Mouse (Mus musculus) midbrain, postnatal 0 days (tissue): ENCODE results near the gene Foxn3. TPM values are rescaled to one million over a fixed set of nuclear protein-coding genes. Genes with fewer than 3 reads are reported as not detected.
A peak's percentile ranks its signal among the peaks of the same experiment; 100 is the strongest.

Experiments
- ATAC-seq: fragments of 200-750 bp; cut with Nextera tagmentation; 2 replicates; pipeline ENCODE4 v1.8.0; 2017; ENCODE audit warnings: moderate number of reproducible peaks, mild to moderate bottlenecking, moderate TSS enrichment, moderate library complexity; ENCODE audit not compliant: low FRiP score
- DNase-seq: peaks from one replicate; pipeline ENCODE4 v3.0.0-alpha.2; 2015; ENCODE audit warnings: low spot score
- H3K27ac ChIP-seq: fragments of 300-500 bp; sonication (generic); 2 replicates; pipeline ENCODE4 v1.5.1; 2014; ENCODE audit warnings: low read depth, mild to moderate bottlenecking, low read length, mixed read lengths
- H3K27me3 ChIP-seq: fragments of 300-500 bp; sonication (generic); 2 replicates; pipeline ENCODE4 v1.6.1; 2014; ENCODE audit warnings: low read length, control low read depth, mixed read lengths; ENCODE audit not compliant: insufficient read depth
- H3K36me3 ChIP-seq: fragments of 300-500 bp; sonication (generic); 2 replicates; pipeline ENCODE4 v1.6.1; 2014; ENCODE audit warnings: low read length, control low read depth, mixed read lengths; ENCODE audit not compliant: insufficient read depth
- H3K4me1 ChIP-seq: fragments of 300-500 bp; sonication (generic); 2 replicates; pipeline ENCODE4 v1.6.1; 2014; ENCODE audit warnings: mild to moderate bottlenecking, control low read depth, antibody characterized with exemption, low read length, mixed read lengths; ENCODE audit not compliant: insufficient read depth
- H3K4me2 ChIP-seq: fragments of 300-500 bp; sonication (generic); 2 replicates; pipeline ENCODE4 v1.6.1; 2014; ENCODE audit warnings: low read depth, mild to moderate bottlenecking, low read length, mixed read lengths; ENCODE audit not compliant: poor library complexity, severe bottlenecking
- H3K4me3 ChIP-seq: fragments of 300-500 bp; sonication (generic); 2 replicates; pipeline ENCODE4 v1.5.1; 2014; ENCODE audit warnings: low read depth, mild to moderate bottlenecking, low read length, moderate library complexity
- H3K9ac ChIP-seq: fragments of 300-500 bp; sonication (generic); replicated peaks from 2 replicates; pipeline ENCODE4 v1.6.1; 2014; ENCODE audit warnings: mild to moderate bottlenecking, low read length, moderate library complexity, mixed read lengths; ENCODE audit not compliant: poor library complexity, severe bottlenecking
- H3K9me3 ChIP-seq: fragments of 300-500 bp; sonication (generic); 2 replicates; pipeline ENCODE4 v1.6.1; 2016; ENCODE audit warnings: low read length, control low read depth
- CTCF ChIP-seq: IDR thresholded peaks from 2 replicates; pipeline ENCODE4 v1.5.1; 2016; ENCODE audit warnings: antibody characterized with exemption, mild to moderate bottlenecking
- WGBS: fragments of 180-500 bp; shearing (Covaris S2); extraction: QIAGEN DNeasy Blood & Tissue Kit; methylation state at CpG from one replicate; pipeline ENCODE4 v1.1.7; 2014; 5-methylcytosine and 5-hydroxymethylcytosine counted together
- polyA plus RNA-seq: library from polyadenylated mRNA; unstranded; fragments of >200 nt; fragmentation: Nextera tagmentation; extraction: Ambion mirVana; gene quantifications from 2 replicates; pipeline ENCODE4 v1.2.1, GENCODE M21; 2015
- total RNA-seq: library from RNA; depleted of rRNA; stranded (reverse); fragments of >200 nt; gene quantifications from 2 replicates; pipeline ENCODE4 v1.2.3, GENCODE M21; 2014

Gene Foxn3
- total and polyA plus RNA-seq, 2 experiments from 2014 or later = 38.9 to 72.7 TPM

DNA sequence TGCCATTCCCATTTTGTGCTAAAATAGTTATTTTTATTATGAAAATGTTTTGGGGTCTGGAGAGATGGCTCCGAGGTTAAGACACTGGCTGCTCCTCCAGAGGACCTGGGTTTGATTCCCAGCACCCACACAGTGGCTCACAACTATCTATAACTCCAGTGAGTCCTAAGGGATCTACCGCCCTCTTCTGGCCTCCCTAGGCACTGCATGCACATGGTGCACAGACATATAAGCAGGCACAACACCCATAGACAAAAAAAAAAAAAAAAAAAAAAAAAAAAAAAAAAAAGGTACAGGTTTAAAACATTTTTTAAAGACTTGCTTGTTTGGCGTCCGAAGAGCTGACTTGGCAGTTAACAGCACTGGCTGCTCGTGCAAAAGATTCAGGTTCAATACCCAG lies 391.2 kb downstream of the Foxn3 start:
- no peaks in the 10 kb centered on the region for H3K9me3 ChIP-seq
- peak; percentile 33 for TF ChIP-seq CTCF
- no peaks in the 10 kb centered on the region for H3K27me3 ChIP-seq
- H3K36me3 ChIP-seq = no peaks in the 10 kb centered on the region
- no peaks in the 10 kb centered on the region for H3K4me1 ChIP-seq
- DNase-seq (no peak), ATAC-seq (no peak)
- H3K4me3 ChIP-seq = no peak overlapping the region
- no peak overlapping the region for H3K27ac ChIP-seq
- 89% methylated on average over 5 of the region's 5 CpGs for WGBS
- H3K9ac ChIP-seq = no peak overlapping the region
- no peak overlapping the region for H3K4me2 ChIP-seq

DNA sequence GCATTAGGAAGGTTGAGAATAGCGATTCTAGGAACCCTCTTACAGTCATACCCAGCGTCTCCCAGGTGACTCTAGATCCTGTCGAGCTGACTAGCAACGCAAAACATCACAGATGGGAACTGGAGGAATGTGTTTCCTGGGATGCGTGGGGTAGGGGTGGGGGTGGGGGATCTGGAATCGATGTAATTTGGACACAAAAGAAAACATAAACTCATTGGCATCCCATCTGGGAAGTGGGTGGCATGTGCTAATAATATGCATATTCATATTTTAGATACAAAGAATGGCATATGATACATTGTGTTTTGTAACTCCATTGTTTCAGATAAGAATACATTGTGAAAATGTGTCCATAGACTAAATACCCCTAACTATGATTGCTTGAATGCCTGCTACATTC lies 393.5 kb downstream of the Foxn3 start:
- Histone ChIP-seq H3K4me2 (no peak overlapping the region), H3K27me3 (no peaks in the 10 kb centered on the region), H3K9ac (no peak overlapping the region), H3K27ac (no peak overlapping the region), H3K36me3 (no peaks in the 10 kb centered on the region), H3K9me3 (no peaks in the 10 kb centered on the region), H3K4me1 (no peaks in the 10 kb centered on the region), H3K4me3 (no peak overlapping the region)
- 90% methylated on average over 6 of the region's 6 CpGs for WGBS
- TF ChIP-seq CTCF = no peak
- DNase-seq (no peak), ATAC-seq (no peak)

DNA sequence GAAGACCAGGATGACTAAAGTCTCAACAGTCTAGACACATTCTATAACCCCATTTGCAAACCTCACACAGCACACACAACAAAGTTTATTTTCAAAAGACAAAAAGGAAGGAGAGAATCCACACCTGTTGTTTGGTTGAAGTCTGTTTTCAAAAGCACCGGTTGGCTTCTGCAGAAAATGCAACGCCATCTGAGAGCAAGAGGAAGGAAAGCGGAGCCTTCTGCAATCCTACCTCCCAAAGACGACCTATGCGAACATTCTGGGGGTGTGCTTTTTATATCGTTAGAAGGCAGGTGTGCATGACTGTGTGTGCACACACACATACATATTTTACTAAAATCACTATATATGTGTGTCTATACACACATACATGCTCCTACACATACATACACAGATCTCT lies 397.3 kb downstream of the Foxn3 start:
- H3K4me2 ChIP-seq = no peak overlapping the region
- no peak overlapping the region for H3K4me3 ChIP-seq
- no peak overlapping the region for H3K9ac ChIP-seq
- no peak overlapping the region for H3K27ac ChIP-seq
- H3K27me3 ChIP-seq = no peaks in the 10 kb centered on the region
- no peaks in the 10 kb centered on the region for H3K36me3 ChIP-seq
- peaks cover 6% of the 10 kb centered on the region for H3K4me1 ChIP-seq
- DNase-seq = no peak
- 91% methylated on average over 6 of the region's 6 CpGs for WGBS
- no peak for ATAC-seq
- no peak for TF ChIP-seq CTCF
- no peaks in the 10 kb centered on the region for H3K9me3 ChIP-seq

DNA sequence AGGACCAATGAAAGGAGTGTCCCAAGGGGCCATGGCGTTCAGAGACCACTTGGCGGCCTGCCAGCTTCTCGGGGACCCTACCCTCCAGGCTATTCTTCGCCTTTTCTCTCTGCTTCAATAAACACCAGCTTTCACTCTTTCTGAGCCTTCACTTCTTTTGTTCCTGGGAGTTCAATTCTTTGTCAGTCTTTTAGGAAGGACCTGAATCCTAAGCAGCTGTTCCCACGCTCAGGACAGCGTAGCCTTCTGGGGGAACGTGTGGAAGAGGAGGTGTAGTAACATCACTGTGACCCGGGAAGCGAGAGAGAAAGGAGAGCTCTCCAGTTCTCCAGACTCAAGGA lies 400.1 kb downstream of the Foxn3 start:
- Histone ChIP-seq H3K27ac (no peak overlapping the region), H3K36me3 (no peaks in the 10 kb centered on the region), H3K9me3 (no peaks in the 10 kb centered on the region), H3K27me3 (no peaks in the 10 kb centered on the region), H3K4me1 (peaks cover 6% of the 10 kb centered on the region), H3K4me3 (no peak overlapping the region), H3K9ac (no peak overlapping the region), H3K4me2 (no peak overlapping the region)
- WGBS = 25% methylated on average over 9 of the region's 9 CpGs
- ATAC-seq = no peak
- TF ChIP-seq CTCF = no peak
- no peak for DNase-seq

DNA sequence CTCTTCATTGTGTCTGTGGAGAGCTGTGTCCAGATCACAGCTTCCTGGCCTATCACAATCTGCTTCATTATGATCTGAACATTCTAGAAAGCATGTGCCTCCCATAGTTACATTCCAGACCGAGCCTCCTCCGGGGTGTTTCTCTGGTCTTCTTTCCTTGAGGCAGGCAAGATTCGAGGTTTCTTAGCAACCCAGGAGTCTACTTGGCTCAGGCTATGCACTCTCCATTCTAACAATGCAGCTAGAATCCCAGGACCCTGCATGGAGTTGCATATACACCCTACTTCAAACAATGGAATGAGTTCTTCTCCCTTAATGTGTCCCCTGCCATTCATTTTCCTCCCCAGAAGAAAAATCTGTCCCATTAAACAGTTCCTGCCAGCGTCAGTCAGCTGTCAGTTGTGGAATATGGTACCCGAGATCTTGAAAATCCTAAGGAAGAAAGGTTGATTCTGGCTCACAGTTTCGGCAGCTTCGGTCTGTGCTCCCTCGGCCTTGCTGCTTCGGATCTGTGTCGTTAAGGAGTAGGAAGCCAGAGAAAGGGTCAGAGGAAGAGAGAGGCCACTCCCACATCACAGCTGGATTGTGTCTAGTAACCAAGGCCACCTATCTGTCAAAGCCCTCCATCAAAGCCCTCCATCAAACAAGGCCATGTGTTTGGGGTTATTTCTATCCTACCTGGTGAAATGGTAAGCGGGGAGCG lies 400.6 kb downstream of the Foxn3 start:
- no peaks in the 10 kb centered on the region for H3K9me3 ChIP-seq
- peaks cover 6% of the 10 kb centered on the region for H3K4me1 ChIP-seq
- 49% methylated on average over 12 of the region's 12 CpGs for WGBS
- no peaks in the 10 kb centered on the region for H3K36me3 ChIP-seq
- ATAC-seq (peak; percentile 36; the same call in 1 of the 2 replicates), DNase-seq (no peak)
- H3K4me3 ChIP-seq = no peak overlapping the region
- H3K9ac ChIP-seq = no peak overlapping the region
- H3K4me2 ChIP-seq = no peak overlapping the region
- no peak for TF ChIP-seq CTCF
- H3K27ac ChIP-seq = peak overlapping the region; percentile 47; the same call in 1 of the 2 replicates
- no peaks in the 10 kb centered on the region for H3K27me3 ChIP-seq

DNA sequence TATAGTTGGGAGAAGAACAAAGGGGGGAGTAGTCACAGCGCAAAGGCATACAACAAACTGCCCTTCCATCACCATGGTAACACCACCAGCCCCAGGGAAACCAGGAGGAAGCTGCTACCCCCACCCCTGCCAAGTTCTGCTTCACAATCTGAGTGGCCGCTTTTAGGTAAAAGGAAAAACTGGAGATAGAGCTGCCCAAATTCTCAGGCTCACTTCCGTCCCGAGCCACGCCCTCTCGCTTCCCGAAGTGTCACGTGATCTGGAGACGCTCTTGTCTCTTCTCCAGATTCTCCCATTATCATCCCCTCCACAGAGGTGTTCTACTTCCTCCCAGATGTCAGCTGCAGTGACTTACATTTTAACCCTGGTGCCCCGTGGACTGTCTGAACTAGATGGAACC lies 401.2 kb downstream of the Foxn3 start:
- no peak for TF ChIP-seq CTCF
- ATAC-seq (peak; percentile 81), DNase-seq (peak; percentile 76)
- Histone ChIP-seq H3K27ac (peak overlapping the region; percentile 47; the same call in 1 of the 2 replicates), H3K9me3 (no peaks in the 10 kb centered on the region), H3K27me3 (no peaks in the 10 kb centered on the region), H3K4me2 (0 out of 2 replicates have a peak overlapping the region, but pooled peaks have one; percentile 9), H3K9ac (no peak overlapping the region), H3K4me3 (no peak overlapping the region), H3K4me1 (peaks cover 6% of the 10 kb centered on the region), H3K36me3 (no peaks in the 10 kb centered on the region)
- WGBS = 59% methylated on average over 10 of the region's 10 CpGs
